Mouse (Mus musculus) G1E (cell line): ENCODE measurements around the gene Atoh8.

Source experiments
- CTCF ChIP-seq: IDR thresholded peaks from 2 replicates; pipeline ENCODE4 v1.5.1; 2012; ENCODE audit warnings: low read depth, low read length, inconsistent platforms, mixed read lengths
- TAL1 ChIP-seq: conservative IDR thresholded peaks from 2 replicates; pipeline ENCODE4 v1.6.1; 2012; ENCODE audit warnings: low read depth, low read length, inconsistent platforms, mixed read lengths

- TF ChIP-seq CTCF (no peak), TAL1 (no peak)
Observed at GRCm38 (mm10) chr6:72273153-72273552, 37.8 kb upstream of the Atoh8 start.
